Mouse (Mus musculus) gastrocnemius, adult 8-10 months (tissue): ENCODE results near the gene Ankmy1. TPM values are rescaled to one million over a fixed set of nuclear protein-coding genes. Genes with fewer than 3 reads are reported as not detected.

Experiments used
- DNase-seq, 2 experiments: peaks; one replicate each; pipeline ENCODE4 v3.0.0; 2022; ENCODE audit warnings: low spot score in 2 of 2
- total RNA-seq, 4 experiments: library from RNA; stranded (reverse); gene quantifications; 2 replicates each; pipeline ENCODE4 v1.2.4; 2022

Ankmy1 gene
- total RNA-seq, 4 experiments from 2014 or later: 0.17 TPM; not detected in 3

DNA sequence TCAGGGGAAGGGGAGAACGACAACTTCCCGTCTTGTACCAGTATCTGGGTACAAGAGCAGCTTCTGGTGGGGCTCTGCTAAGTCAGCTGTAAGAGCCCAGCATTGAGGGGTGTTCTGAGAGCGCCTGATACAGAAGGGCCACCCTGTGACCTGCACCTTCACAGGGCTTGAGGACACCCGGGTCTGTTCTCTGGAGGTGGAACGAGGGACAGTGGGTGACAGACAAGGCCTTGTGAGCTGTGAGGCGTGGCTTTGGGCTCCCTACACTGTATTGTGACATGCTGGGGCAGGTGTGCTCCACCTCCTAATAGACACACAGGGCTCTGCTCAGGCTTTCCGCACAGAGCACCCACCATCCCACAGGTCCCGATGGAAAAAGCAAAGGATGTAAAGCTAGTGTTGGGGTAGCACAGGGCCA lies 9.0 kb upstream of the Ankmy1 start:
- no peak for DNase-seq

DNA sequence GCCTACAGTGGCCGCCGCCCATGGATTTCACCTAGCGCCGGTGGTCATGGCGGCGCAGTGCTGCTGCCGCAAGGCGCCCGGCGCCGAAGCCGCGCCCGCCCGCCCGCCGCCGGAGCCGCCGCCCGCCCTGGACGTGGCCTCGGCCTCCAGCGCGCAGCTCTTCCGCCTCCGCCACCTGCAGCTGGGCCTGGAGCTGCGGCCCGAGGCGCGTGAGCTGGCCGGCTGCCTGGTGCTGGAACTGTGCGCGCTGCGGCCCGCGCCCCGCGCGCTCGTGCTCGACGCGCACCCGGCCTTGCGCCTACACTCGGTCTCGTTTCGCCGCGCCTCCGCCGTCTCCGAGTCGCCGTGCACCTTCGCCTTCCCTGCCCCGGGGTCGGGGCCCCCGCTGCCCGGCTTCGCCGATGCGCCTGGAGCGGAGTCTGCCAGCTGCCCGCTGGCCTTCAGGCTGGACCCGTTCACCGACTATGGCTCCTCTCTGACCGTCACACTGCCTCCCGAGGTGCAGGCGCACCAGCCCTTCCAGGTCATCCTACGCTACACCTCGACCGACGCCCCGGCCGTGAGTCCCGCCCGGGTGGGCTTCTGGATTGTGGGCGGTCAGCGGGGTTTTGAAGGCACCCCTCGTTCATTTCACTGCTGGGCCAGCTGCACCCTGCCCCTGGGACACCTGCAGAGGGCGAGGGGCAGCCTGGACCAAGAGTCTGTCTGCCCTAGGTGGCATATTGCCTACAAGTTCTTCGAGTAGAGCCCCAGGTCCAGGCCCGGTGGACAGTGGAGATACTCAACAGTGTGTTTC lies 8.4 kb upstream of the Ankmy1 start:
- peak; percentile 17 to 50 for DNase-seq

DNA sequence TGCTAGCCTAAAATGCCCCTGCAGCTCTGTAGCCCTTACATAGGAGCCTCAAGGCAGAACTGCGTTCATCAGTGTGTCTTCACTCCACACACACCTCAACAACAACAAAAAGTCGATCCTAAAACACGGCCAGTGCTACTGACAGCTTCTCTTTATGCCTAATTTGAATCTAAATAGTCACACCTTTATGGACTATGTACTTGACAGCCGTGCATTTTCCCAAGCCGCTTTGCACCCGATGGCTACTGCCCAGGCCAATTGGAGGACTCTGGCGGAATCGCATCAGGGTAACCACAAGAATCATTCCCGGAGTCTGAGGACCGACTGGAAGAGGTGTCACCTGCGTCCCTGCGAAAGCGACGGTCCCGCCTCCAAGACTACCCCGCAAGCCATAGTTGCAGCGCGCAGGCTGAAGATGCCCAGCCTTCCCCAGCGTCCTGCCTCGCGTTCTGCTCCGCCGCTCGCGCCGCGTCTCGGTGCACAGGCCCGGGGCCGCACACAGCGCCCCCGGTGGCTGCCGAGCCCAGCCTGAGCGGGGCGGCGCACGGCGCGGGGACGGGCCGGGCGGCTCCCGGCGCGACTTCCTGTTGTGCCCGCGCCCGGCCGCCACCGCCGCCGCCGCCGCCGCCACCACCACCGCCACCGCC lies 7.7 kb upstream of the Ankmy1 start, which contains the start of gene Rnpepl1:
Gene Rnpepl1, plus strand, starts transcription at position 545 of the 647 bp plus-strand sequence.
- DNase-seq: peak; percentile 58 to 65

DNA sequence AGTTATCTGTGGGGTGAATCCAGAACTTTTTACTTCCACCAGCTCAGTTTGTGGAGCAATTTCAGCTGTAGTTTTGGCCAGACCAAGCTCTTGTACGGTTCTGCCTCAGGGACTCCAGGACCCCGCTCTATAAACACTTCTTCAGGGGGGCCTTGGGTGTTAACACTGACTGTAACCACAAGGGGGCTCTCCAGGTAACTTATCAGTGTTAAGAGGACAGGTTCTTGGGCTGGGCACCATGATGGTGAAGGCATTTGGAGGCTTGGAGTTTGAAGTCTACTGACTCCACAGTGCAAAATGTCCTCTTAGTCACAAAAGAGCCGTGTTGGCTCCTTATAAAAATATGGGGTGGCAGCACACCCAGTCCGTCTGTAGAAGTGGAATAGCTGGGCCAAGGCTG lies 6.4 kb upstream of the Ankmy1 start:
- DNase-seq: no peak

DNA sequence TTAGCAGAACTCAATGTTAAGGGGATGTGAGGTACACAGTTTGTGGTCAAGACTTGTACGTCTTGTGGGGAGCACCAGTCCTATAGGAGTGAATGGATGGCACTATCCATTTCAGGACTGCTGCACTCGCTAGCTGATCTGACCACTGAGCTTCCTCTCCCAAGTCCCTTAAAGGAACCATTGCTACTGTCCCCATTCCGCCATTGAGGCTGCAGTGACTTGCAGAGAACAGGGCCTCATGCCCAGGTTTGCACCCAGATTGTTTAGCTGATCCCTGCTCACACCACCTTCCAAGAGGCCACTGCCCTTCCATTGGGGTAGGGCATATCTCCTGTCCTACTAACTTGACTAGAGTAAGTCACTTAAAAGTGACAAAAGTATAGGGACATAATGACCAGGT lies 6.0 kb upstream of the Ankmy1 start:
- no peak for DNase-seq

DNA sequence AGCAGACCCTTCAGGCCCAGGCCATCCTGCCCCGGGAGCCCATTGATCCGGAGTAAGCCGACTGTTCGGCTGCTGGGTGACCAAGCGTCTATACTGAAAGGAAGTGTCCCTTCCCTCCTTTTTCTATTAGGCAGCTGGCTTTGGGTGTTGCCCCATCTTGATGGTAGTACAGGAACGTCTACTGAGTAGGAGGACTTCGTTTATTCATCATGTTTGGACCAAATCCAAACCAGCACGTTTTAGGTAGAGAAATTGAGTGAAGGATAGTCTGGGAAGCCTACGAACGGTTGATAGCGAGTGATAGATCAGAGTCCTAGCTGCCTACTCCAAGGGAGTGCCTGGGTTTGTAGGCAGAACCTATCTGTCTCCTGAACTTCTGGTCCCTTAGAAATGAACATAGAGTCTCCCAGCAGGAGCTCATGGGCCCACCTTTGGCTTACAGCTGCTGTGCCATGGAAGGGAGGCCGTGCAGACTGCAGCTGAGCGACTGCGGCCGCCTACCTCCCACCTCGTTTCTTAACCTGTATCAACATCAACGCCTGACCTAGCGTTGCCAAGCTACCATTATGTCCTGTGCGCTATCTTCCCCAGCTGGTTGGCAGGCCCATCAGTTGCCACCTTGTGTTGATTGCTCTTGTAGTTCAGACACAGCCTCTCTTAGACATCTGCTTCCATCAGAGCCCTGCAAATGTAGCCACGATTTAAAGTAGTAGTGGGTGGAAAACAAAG lies 5.1 kb upstream of the Ankmy1 start:
- no peak for DNase-seq

DNA sequence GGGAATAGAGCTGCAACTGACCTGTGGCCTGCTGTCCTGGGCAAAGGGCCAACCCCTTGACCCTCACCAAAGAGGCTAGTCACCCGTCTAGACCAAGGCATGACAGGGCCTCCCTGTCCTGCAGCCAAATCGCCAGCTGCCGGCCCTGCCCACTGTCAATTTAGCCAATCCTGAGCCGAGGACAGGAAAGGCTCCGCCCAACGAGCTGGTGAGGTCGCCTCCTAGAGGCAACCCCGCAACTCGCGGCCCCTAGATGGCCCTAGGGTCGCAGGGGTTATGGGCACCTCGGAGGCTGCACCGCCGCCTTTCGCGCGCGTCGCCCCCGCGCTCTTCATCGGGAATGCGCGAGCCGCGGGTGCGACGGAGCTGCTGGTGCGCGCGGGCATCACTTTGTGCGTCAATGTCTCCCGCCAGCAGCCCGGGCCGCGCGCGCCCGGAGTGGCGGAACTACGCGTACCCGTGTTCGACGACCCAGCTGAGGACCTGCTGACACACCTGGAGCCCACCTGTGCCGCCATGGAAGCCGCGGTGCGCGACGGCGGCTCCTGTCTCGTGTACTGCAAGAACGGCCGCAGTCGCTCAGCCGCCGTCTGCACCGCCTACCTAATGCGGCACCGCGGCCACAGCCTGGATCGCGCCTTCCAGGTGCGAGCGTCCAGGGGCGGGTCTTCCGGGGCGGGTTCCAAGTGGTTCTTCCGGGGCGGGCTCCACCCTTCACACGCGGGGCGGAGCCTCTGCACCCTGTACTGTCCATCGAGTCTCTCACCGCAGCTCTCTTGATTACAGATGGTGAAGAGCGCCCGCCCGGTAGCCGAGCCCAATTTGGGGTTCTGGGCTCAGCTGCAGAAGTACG lies 4.3 kb upstream of the Ankmy1 start, which contains the start of gene Dusp28:
Gene Dusp28, plus strand, starts transcription at position 203 of the 853 bp plus-strand sequence.
- DNase-seq: peak; percentile 81 to 90

DNA sequence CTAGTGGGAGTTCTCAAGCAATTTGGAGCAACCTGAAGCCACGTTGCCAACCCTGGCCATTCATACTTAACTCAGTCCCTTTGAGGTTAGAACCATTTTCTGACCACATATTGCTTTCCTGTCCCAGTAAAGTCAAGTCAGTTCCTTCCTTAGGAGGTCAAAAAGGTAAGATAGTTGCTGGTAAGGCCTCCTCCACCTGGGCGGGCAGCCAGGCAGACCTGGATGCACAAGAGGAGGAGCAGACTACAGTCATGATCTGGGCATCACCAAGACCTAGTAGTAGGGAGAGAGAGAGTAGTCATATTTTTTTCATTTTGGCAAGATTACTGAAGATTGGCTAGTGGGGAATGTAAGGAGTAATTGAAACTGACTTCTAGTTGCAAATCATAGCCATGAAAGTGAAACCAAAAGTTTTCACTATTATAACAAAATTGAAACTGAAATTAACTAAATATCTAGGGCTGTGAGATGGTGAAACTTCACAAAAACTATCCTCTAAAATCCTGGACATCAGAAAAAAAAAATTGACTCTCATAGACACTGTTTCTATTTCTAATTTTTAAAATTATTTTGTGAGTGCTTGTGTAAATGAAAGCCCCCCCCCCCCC lies 3.1 kb upstream of the Ankmy1 start:
- DNase-seq: no peak

DNA sequence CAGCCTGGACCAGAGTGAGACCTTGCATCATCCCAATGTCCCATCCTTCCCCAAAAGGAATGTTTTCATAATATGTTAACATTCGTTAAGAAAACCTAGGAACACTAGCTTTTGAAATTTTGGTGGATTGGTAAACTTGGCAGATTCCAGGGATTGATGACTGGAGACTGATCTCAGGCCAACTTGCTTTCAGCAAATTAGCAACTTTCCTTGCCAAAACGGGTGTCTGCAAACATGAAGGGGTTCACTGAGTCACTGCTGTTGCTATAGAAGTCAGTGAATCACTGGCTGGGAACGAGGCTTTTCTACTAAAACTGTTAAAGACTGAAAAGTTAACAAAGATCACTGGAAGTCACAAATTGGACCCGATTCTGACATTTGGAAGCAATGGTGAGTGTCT lies 921 bp upstream of the Ankmy1 start:
- no peak for DNase-seq

DNA sequence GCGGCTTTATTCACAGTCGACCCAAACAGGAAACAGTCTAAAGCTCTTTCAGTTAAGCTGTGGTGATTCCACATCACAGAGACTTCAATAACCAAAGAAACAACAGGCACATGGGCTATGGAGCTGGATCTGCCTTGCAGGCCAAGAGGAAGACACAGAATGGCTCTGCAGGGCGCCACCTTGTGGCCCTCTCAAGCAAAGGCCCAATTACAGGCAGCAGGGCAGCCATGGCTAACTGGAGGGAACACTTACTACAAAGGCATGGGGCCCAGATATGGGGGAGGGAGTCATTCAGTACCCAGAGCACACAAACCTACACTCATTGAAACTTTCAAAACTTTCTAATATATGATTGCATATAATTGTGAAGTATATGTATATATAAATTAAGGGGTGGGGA lies 7.6 kb downstream of the Ankmy1 start:
- DNase-seq: peak; percentile 63 to 67

DNA sequence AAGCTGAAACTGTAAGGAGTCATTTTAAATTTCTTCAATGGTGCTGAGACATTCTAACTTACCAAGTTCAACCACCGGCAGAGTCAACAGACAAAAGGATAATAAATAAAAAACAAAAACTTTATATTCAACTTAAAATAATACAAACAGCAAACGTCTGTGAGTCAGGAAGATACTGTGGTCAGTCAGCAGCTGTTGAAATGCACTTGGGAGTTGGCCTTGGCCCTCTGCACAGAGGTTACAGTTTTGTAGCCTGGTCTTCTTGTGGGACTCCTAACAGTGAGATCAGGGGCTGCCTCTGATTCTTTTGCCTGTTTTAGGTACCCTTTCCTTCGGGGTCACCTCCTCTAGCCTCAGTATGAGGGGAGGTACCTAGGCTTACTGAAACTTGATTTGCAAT lies 8.8 kb downstream of the Ankmy1 start:
- DNase-seq: no peak

DNA sequence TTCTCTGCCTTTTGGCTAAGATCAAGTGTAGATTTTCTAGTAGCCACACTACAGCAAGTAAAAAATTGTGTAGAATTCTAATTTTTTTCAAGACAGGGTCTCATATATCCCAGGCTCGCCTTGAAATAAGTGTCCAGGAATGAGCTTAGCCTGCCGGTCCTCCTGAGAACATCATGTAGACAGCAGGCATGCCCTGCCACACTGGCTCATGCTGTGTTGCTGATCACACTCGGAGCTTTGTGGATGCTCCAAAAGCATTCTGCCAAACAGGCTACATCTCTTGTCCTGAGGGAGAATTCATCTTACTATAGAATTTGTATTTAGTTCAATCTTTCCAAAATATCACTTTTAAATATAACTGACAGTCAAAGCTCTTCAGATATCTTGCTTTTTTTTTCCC lies 9.9 kb downstream of the Ankmy1 start:
- DNase-seq: no peak

DNA sequence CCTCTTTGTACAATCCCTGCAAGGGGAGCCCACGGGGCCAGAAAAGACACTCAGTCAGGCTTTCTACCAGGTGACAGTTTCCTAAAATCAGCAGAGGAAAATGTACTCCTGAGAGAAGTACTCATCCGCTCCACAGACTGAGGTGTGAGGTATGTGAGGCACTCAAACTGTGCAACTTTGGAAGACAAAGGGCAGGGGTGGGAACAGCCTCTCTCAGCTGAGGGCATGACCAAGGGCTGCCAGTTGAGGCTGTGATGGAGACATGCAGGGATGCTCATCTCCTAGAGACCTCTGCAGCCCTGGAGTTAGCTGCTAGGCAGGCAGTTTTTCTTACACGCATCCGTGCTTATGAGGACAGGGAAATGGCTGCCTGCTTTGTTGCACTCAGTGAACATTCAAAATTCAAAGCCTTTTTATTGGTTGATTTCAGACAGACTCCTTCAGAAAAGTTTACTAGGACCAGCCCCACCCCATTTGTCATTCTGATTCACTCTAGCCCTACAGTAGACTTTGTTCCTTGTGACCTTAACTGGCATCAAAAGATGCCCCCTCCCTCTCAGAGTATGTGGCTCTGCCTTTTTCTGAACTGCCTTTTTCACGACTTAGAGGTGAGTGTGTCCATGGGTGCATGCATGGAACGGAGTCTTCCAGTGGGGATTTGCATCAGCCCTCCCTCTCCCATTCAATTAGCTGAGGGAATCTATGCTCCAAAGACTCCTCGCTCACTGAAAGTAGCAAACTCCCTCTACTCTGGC lies 13.6 kb downstream of the Ankmy1 start:
- no peak for DNase-seq

DNA sequence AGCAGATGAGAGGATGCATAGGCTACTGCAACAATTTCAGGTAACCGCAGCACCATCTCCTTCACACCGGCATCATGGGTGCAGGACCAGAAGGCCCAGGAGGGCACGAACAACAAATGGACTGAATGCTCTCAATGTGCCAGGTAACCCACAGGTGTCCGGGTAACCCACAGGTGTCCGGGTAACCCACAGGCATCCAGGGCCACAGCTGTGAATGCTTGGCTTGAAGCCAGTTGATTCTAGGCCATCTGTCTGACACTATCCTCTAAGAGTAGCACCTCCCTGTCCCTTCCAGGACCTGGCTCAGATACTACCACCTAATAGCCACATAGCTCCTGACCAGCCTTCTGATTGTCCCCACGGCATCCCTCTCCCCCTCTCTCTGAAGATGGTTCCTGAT lies 20.7 kb downstream of the Ankmy1 start:
- DNase-seq: no peak

DNA sequence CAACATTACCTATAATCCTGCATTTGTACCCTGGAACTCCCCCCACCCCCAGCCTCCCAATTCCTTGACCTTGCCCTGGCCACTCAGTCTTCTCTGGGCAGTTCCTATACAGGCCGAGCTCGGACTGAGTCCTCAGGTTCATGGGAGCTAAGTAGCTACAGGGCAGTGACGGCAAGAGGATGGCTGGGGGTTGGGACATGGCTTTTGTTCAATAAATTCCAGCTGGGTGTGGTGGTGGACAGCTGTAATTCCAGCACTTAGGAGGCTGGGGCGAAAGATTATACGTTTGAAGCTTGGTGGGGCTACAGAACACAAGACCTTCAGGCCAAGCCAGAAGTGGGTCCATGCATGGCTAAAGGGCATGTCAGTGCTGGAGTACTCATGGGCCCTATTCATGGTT lies 22.6 kb downstream of the Ankmy1 start:
- no peak for DNase-seq

DNA sequence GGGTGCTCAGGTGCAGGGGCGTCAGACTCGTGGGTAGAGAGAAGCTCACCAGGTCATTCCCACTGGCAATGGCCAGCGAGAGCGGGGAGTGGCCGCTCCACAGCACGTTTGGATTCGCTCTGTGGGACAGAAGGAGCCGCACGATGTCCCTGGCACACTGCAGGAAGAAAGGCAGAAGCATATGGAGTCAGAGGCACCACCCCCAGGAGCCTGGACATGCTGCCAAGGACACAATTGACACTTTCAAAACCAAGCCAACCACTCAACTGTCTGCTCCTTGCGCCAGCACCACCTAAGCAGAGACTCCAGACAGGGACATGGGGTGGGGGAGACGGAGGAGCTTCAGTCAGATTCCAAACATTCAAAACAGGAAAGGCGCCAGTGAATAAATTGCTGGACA lies 23.4 kb downstream of the Ankmy1 start:
- DNase-seq: no peak

DNA sequence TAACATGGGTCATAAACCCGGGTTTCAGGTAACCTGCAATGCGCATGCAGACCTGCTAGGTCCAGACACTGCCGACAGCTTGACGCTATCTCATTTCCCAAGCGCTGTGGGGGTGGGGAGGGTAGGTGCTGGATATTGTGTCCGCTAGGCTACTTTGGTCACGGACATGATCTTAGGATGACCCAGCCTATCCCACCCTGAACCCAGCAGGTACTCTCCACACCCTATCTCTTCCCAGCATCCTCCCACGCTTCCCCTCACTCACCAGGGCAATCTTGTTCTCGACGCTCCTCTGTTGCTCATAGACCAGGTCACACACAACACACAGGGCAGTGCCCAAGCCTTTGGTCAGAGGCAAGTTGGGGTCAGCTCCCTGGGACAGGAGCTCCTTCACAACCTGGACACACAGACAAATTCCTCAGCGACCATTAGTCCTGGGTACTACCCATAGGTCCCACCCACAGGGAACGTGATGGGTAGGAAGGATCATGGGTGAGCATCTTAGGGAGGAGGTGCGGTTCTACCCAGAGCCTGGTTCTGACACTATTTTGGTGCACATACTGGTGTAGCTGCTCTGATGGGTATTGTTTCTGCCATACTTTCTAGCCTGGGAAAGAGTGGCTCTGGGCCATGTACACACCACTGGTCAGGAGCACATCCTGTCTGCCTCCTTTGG lies 24.5 kb downstream of the Ankmy1 start:
- no peak for DNase-seq

DNA sequence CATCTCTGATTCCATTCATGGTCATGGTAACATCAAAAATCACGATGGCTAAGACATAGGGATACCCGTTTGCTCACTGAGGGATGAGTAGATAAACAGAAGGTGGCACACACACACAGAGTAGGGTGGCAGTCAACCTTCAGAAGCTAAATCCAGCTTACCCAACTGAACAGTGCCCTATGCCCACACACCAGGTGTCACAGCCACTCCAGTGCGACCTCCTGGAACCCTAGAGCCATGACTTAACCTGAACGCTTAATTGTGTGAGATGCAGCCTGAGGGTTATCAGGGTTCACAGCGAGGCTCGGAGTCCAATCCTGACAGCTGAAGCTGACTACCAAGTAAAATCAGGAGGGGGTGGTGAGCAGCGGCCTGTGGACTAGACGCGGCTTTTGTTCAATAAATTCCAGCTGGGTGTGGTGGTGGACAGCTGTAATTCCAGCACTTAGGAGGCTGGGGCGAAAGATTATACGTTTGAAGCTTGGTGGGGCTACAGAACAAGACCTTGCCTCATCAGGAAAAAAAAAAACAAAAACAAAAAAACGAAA lies 25.2 kb downstream of the Ankmy1 start:
- no peak for DNase-seq
